Mouse (Mus musculus): ENCODE results near the gene Sct. TPM values are rescaled to one million over a fixed set of nuclear protein-coding genes. Genes with fewer than 3 reads are reported as not detected.

Sct gene
- polyA plus RNA-seq, 1 experiment from 2014 or later: 0.32 TPM

- Histone ChIP-seq H3K9me3 (replicated peaks) (no peaks in the 10 kb centered on the region), H3K9ac (no peak overlapping the region), H3K4me2 (no peak overlapping the region), H3K4me1 (no peaks in the 10 kb centered on the region), H3K4me3 (no peak overlapping the region), H3K27me3 (replicated peaks) (no peaks in the 10 kb centered on the region), H3K36me3 (peaks cover 100% of the 10 kb centered on the region), H3K27ac (no peak overlapping the region)
- WGBS (ENCODE audit: insufficient replicate concordance): 91% methylated on average over 4 of the region's 4 CpGs
- no peak for ATAC-seq
These were observed 25.6 kb upstream of the Sct start for GRCm38 (mm10) chr7:141304537-141304936.

DNA sequence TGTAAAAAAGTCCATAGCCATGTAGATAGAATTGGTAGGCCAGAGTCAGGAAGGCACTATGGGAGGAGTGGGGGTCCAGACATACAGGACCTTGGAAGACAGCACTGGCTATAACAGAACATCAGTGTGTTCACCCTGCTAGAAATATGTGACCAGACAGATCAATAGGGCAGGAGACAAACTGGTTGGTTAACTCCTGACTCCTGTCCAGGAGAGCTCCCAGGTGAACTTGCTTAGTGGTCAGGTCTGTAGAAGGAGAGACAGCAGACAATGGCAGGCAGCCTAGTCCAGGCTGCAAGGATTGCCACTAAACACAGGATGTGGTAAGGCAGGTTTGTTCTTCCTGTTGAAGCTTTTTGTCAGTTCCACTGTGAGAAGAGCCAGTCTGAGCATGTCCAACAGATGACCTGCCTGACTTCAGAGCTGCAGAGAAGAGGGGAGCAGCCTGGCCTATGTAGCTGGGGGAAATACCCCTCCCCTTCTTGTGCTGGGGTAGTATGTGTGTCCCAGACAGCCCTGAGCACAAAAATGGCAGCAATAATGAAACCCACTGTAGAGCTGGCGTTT, 23.9 kb upstream of the Sct start:
- H3K9ac ChIP-seq: no peak overlapping the region
- no peaks in the 10 kb centered on the region for H3K9me3 ChIP-seq (replicated peaks)
- peaks cover 7% of the 10 kb centered on the region; the same call in 1 of the 2 replicates for H3K4me1 ChIP-seq
- WGBS (ENCODE audit: insufficient replicate concordance): 75% methylated on average over 1 of the region's 1 CpGs
- H3K4me3 ChIP-seq: no peak overlapping the region
- H3K27ac ChIP-seq: no peak overlapping the region
- no peak for ATAC-seq
- H3K27me3 ChIP-seq (replicated peaks): no peaks in the 10 kb centered on the region
- H3K36me3 ChIP-seq: peaks cover 88% of the 10 kb centered on the region
- no peak overlapping the region for H3K4me2 ChIP-seq

DNA sequence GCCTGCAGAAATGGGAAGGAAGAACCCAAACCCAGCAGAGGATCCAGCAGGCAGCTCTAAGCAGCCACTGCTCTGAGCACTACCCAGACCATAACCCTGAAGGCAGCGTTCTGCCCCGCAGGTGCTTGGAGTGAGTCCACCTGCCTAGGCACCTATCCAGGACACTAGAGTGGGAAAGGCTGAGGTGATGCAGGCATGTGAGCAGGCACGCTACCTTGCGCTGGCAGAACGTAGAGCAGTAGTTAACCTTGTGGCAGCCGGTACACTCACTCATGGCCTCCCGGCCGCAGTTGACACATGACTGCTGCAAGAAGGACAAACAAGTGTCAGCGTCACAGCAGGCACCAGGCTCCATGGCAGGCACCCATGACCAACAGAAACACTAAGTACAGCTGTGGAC, 22.5 kb upstream of the Sct start:
- H3K9me3 ChIP-seq (replicated peaks): no peaks in the 10 kb centered on the region
- H3K36me3 ChIP-seq: peaks cover 85% of the 10 kb centered on the region
- H3K4me2 ChIP-seq: no peak overlapping the region
- H3K4me1 ChIP-seq: peaks cover 11% of the 10 kb centered on the region; the same call in 1 of the 2 replicates
- no peak for ATAC-seq
- no peak overlapping the region for H3K9ac ChIP-seq
- peaks cover 2% of the 10 kb centered on the region for H3K27me3 ChIP-seq (replicated peaks)
- H3K27ac ChIP-seq: no peak overlapping the region
- no peak overlapping the region for H3K4me3 ChIP-seq
- WGBS (ENCODE audit: insufficient replicate concordance): 88% methylated on average over 9 of the region's 9 CpGs

DNA sequence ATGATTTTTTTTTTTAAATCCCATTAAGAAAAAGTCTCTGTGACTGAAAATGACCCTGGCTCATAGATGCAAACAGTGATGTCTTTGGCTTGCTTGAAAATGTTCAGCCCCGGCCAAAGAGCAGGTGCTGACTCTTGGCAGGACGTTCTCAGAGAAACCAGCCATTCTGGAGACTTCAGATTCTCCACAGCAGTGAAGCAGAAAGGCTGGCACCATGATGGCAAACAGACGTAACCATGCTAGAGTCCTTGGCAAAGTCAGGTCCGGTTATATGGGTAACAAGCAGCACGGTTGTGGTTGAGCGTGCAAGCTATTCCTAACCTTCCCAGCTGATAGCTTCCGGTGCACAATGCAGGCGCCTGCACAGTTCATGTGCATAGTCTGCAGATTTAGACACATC, 20.2 kb upstream of the Sct start:
- Histone ChIP-seq H3K4me3 (no peak overlapping the region), H3K36me3 (peaks cover 63% of the 10 kb centered on the region), H3K4me2 (no peak overlapping the region), H3K4me1 (peaks cover 19% of the 10 kb centered on the region), H3K9me3 (replicated peaks) (no peaks in the 10 kb centered on the region), H3K27ac (no peak overlapping the region), H3K9ac (no peak overlapping the region), H3K27me3 (replicated peaks) (peaks cover 24% of the 10 kb centered on the region)
- ATAC-seq: no peak
- 85% methylated on average over 8 of the region's 8 CpGs for WGBS (ENCODE audit: insufficient replicate concordance)

- H3K27me3 ChIP-seq (replicated peaks): peaks cover 35% of the 10 kb centered on the region
- no peak overlapping the region for H3K27ac ChIP-seq
- no peak overlapping the region for H3K4me2 ChIP-seq
- WGBS (ENCODE audit: insufficient replicate concordance): 56% methylated on average over 3 of the region's 3 CpGs
- no peak overlapping the region for H3K9ac ChIP-seq
- no peaks in the 10 kb centered on the region for H3K9me3 ChIP-seq (replicated peaks)
- H3K4me1 ChIP-seq: peaks cover 27% of the 10 kb centered on the region
- ATAC-seq: peak; percentile 57
- no peak overlapping the region for H3K4me3 ChIP-seq
- H3K36me3 ChIP-seq: peaks cover 52% of the 10 kb centered on the region
These were observed 19.2 kb upstream of the Sct start for GRCm38 (mm10) chr7:141297926-141298650.

DNA sequence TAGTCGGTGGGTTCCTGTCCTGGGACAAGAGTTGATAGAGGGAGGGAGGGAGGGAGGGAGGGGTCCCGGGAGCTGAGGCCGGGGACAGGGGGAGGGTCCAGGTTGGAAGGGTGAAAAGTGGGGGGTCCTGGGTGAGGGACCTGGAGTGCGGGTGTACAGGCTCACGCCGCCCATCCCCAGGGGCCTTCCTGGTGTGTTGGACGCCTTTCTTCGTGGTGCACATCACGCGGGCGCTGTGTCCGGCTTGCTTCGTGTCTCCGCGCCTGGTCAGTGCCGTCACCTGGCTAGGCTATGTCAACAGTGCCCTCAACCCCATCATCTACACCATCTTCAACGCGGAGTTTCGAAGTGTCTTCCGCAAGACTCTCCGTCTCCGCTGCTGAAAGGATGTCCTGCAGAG, 15.5 kb upstream of the Sct start:
- Histone ChIP-seq H3K4me3 (peak overlapping the region; percentile 30), H3K27me3 (replicated peaks) (peaks cover 71% of the 10 kb centered on the region), H3K4me2 (peak overlapping the region; percentile 55), H3K27ac (no peak overlapping the region), H3K36me3 (peaks cover 16% of the 10 kb centered on the region), H3K4me1 (peaks cover 34% of the 10 kb centered on the region), H3K9me3 (replicated peaks) (no peaks in the 10 kb centered on the region), H3K9ac (no peak overlapping the region)
- no peak for ATAC-seq
- 8% methylated on average over 21 of the region's 22 CpGs for WGBS (ENCODE audit: insufficient replicate concordance)

- H3K4me2 ChIP-seq: peak overlapping the region; percentile 55
- no peak overlapping the region for H3K27ac ChIP-seq
- WGBS (ENCODE audit: insufficient replicate concordance): 2% methylated on average over 53 of the region's 53 CpGs
- H3K4me1 ChIP-seq: peaks cover 34% of the 10 kb centered on the region
- ATAC-seq: no peak
- no peak overlapping the region for H3K9ac ChIP-seq
- peaks cover 75% of the 10 kb centered on the region for H3K27me3 ChIP-seq (replicated peaks)
- peak overlapping the region; percentile 30 for H3K4me3 ChIP-seq
- H3K9me3 ChIP-seq (replicated peaks): no peaks in the 10 kb centered on the region
- peaks cover 11% of the 10 kb centered on the region for H3K36me3 ChIP-seq
These were observed 15.0 kb upstream of the Sct start for GRCm38 (mm10) chr7:141293852-141294471.

DNA sequence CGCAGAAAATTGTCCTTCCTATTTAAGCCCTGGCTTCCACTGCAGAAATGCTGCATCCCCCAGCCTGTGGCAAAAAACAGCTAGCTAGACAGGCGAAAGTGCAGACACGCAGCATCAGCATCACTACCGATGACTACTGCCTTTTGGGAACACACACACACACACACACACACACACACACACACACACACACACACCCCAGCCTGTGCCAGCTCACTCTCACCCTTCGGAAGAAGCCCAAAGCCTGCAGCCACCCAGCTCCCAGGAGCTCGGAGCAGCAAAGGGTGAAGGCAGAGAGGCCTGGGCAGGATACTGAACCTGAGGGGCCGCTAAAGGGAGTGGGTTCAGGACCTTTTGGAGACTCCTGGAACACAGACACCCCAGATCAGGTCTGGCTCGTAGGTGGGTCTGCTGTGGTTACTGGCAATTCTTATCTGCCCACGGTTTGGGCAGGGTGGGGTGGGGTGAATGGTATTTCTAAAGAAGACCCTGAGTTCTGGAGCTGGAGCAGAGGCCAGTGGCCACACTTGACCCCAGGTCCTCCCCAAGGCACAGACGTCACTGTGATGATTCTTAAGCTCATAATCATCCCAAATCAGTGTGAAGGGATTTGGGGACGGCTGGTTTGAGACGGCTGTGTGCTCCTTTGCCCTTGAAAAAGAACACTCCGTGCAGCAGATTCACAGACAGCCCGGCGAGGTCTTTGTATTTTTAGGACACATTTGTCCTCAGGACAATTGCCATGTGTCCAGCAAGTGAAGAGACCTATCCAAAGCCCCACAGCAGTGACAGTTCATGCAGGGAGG, 13.9 kb upstream of the Sct start:
- Histone ChIP-seq H3K27me3 (replicated peaks) (peaks cover 86% of the 10 kb centered on the region), H3K36me3 (peaks cover 11% of the 10 kb centered on the region), H3K9me3 (replicated peaks) (no peaks in the 10 kb centered on the region), H3K4me2 (no peak overlapping the region), H3K4me3 (0 out of 2 replicates have a peak overlapping the region, but pooled peaks have one; percentile 45), H3K9ac (no peak overlapping the region), H3K27ac (no peak overlapping the region), H3K4me1 (peaks cover 28% of the 10 kb centered on the region)
- no peak for ATAC-seq
- 31% methylated on average over 15 of the region's 15 CpGs for WGBS (ENCODE audit: insufficient replicate concordance)

- Histone ChIP-seq H3K9me3 (replicated peaks) (no peaks in the 10 kb centered on the region), H3K4me1 (peaks cover 23% of the 10 kb centered on the region), H3K4me3 (peak within 1 kb of the TSS; percentile 45), H3K36me3 (peaks cover 6% of the 10 kb centered on the region; the same call in 1 of the 2 replicates), H3K27ac (no peak within 1 kb of the TSS), H3K4me2 (peak within 1 kb of the TSS; percentile 67), H3K9ac (no peak within 1 kb of the TSS; the same call in 1 of the 2 replicates), H3K27me3 (replicated peaks) (peaks cover 89% of the 10 kb centered on the region)
- 3% methylated on average over 46 of the region's 46 CpGs for WGBS (ENCODE audit: insufficient replicate concordance)
- no peak for ATAC-seq
These were observed 13.1 kb upstream of the Sct start, which contains the start of gene Drd4 for GRCm38 (mm10) chr7:141291921-141292582. Gene Drd4, plus strand, starts transcription at chr7:141292006.

- Histone ChIP-seq H3K4me2 (no peak overlapping the region), H3K4me1 (peaks cover 8% of the 10 kb centered on the region), H3K27ac (no peak overlapping the region), H3K4me3 (no peak overlapping the region), H3K9ac (no peak overlapping the region), H3K9me3 (replicated peaks) (no peaks in the 10 kb centered on the region), H3K36me3 (no peaks in the 10 kb centered on the region), H3K27me3 (replicated peaks) (peaks cover 60% of the 10 kb centered on the region)
- WGBS (ENCODE audit: insufficient replicate concordance): 63% methylated on average over 3 of the region's 3 CpGs
- ATAC-seq: no peak
These were observed 9.1 kb upstream of the Sct start for GRCm38 (mm10) chr7:141288042-141288441.

DNA sequence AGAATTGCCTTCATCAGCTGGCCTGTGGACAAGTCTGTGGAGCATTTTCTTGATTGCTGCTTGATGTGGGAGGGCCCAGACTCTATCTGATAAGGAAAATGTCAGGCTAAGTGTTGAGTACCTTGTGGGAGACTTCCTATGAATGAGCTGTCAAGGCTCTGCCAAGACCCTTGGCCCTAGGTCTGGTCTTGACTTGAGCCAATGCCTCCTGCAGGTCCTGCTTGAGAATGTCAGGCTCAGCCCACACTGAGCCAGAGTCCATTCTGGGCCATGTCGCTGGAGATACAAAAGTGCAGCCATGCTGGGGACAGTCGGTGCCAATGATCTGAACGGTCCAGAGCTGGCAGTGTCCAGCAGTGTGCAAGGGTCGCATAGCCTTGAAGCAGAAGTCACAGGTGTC, 3.8 kb upstream of the Sct start:
- Histone ChIP-seq H3K4me3 (no peak overlapping the region), H3K27me3 (replicated peaks) (peaks cover 55% of the 10 kb centered on the region), H3K9me3 (replicated peaks) (no peaks in the 10 kb centered on the region), H3K4me2 (no peak overlapping the region), H3K9ac (no peak overlapping the region), H3K27ac (no peak overlapping the region), H3K4me1 (peaks cover 15% of the 10 kb centered on the region), H3K36me3 (no peaks in the 10 kb centered on the region)
- ATAC-seq: no peak
- 69% methylated on average over 4 of the region's 4 CpGs for WGBS (ENCODE audit: insufficient replicate concordance)

Measured in liver, embryonic 12.5 days (tissue).